Mouse (Mus musculus) erythroblast, embryonic 14.5 days (primary cell): ENCODE measurements around the gene Slc35f5.

ENCODE experiments used
- GATA1 ChIP-seq: IDR thresholded peaks from 2 replicates; pipeline ENCODE4 v1.6.1; 2012; ENCODE audit warnings: low read length, inconsistent platforms, mixed read lengths
- TAL1 ChIP-seq: IDR thresholded peaks from 3 replicates; pipeline ENCODE4 v1.6.1; 2012; ENCODE audit warnings: low read length, inconsistent platforms, mixed read lengths

DNA sequence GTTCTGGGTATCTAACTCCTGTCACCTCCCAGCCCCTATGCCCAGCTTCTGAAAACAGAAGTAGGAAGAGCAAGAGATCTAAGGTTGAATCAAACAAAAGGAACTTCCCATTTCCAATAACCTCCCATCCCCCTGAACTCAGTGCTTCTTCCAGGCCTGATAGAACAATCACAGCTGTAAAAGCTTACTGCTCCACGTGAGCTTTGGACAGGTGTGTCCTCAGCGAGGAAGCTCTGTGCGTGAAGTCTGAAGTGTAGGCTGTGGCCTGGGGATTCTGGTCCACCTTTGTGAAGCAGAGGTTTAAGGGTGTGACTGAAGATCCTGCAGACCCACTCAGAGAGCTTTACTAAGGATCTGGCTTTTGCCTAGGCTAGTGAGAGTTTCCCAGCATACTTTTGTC is 33.0 kb upstream of the Slc35f5 start:
- TF ChIP-seq GATA1 (no peak), TAL1 (no peak)
